Mouse (Mus musculus): ENCODE results near the gene Slco2a1.

Slco2a1 gene

DNA sequence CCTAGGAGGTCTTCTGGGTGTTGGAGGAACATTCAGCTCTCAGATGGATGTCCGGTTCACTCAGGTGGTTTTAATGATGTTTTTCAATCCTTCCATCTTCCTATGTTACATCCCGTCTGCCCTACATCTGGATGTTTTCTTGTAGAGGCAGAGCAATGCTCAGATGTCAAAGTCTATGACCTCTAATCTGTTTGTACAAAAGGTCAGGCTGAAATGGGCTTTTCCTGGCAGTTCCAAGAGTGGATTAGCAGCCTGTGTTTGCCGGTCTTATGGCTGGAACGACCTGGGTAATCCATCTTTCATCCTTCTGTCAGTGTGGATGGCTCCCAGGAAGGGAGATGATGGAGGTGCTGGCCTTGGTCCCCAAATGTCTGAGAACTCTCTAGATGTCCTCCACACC lies 2.6 kb upstream of the Slco2a1 start:
- DNase-seq: no peak

DNA sequence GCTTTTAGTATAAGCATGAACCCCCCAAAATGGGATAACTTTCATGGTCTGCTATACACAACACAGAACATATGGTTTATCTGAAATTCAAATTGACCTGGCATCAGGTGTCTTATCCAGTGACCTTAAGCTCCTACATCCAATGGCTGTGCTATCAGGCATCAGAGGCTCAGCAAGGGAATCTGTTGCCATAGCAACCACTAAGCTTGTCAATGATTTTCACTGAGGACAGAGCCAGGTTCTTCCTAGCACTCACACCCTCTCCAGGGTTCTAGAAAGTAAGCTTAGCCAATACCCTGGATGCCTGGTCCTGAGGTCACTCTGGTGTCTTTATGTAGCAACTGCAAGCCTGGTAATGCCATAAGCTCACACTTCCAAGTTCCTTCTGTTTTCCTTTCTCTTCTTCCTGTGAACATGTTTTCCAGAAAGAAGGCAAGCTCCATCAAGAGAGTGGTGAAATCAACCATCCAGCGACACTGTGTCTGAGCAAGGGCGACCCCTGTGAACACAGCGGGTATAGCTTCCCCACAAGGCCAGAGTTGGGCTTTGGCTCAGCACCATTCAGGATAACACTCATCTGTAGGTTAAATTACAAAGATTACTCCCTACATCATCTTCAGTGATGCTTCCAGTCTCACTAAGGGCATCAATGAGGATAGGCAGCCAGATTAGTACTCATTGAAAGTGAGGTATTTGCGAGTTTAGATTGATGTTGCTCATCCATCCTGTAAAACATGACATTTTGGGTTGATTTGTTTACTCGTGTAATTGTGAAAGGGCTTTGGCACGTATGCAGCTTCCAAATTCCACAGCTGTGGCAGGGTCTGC lies 2.0 kb downstream of the Slco2a1 start:
- no peak for DNase-seq

DNA sequence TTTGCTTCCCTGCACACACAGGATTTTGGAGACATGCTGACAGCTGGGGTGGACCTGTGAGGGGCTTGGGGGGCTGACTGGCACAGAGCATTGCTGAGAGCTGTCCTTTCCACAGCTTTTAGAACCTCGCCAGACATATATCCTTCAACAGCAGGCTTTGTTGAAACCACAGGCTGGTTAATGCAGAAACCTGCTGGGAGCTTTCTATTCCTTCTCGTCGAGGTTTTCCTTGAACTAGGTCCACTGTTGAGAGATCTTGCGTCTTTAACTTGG lies 2.6 kb downstream of the Slco2a1 start:
- no peak for DNase-seq

DNA sequence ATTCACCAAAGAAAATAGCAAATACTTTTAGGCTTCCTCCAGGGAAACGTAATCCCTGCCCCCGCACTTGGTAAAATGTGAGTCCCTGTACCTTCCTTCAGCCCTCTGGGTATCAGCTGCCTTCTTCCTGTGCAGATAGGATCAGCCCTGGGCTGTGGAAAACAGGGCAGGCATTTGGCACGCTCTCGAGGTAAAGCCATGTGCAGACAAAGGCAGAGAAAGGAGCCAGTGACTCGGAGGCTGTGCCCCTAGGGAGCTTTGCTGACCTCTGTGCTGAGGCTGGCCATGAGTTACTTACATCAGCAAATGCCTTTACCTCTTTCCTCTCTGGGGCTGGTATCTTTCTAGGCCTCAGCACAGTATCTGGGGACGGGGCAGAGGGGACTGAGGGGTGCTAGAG lies 4.4 kb downstream of the Slco2a1 start:
- DNase-seq: no peak

DNA sequence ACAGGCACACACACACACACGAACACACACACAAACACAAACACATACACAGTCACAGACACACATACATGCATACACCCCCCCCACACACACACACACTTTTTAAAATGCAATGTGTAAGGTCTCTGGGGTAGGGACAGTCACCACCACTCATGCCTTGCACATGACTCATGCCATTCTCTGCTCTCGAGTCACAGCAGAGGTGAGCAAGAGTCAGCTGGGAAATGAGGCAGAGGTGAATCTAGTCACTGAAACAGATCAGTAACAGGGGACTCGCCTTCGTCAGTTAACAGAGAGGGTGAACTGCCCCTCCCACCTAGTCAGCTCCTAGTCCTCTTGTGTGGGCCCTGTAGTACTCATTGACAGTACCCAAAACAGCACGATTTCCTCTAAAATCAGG lies 5.3 kb downstream of the Slco2a1 start:
- no peak for DNase-seq

DNA sequence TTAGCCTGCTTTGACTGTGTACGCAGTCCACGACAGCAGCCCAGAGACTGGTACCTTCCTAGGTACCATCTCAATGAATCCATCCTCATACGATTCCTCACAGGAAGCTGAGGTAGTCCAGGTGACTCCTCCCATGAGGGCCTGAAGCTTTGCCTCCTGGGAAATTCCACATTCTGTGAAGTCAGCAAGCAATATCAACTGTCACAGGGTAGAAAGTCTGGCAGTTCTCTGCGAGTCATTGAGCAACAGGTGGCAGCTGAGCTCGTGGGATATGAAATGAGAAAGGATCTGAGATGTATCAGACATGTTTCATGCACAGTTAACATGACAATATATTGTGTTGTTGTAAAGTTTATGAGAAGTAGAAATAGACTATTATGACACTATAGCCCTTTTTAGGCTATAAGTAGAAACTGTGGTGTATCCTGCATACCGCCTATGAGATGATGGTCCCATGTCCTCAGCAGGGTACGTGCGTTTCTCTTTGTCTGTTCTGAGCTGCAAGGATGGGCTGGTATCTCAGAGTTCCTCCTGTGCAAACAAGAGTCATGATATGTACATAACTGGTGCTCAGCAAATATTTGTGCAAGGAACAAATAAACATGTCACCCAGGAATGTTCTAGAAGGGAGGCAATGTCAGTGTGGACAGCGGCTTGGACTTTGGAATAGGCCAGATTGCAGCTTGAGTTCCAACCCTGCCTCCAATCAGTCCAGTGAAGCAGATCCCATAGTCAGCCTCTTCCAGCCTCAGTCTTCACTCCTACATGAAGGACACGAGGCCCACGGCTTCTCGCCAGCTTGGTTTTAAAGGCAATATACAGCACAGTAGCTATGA lies 7.5 kb downstream of the Slco2a1 start:
- no peak for DNase-seq

DNA sequence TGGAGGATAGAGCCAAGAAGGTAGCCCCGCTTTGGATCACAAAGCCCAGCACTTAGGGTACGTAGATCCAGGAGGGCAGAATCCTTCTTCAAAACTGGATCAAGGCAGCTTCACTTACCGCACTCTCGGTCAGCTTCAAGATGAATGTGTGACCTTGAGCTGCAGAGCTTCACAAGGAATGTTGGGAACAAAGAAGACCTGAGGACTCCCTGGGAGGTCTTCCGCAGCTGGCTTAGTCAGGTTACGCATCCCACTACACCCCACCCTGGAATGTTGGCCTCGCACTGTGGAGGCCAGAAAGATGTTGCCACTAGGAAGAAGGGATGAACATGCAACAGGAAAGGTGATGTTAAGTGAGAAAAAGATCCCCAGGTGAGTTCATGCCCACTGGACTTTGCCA lies 11.9 kb downstream of the Slco2a1 start:
- no peak for DNase-seq

DNA sequence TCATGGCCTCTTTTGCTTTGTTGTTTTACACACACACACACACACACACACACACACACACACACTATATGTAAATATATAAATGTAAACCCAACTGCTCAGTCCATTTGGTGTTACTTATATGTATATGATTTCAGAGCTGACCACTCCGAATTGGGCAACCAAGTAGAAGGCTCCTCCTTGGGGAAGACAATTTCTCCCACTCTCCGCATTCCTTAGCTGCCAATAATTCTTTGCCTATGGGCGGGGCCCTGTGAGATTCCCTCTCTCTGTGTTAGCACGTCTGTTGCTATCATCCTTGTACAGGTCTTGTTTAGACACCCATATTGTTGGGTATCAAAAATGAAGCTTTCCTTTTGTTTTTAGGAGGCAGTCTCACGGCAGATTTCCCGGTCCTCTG lies 15.8 kb downstream of the Slco2a1 start:
- DNase-seq: no peak

DNA sequence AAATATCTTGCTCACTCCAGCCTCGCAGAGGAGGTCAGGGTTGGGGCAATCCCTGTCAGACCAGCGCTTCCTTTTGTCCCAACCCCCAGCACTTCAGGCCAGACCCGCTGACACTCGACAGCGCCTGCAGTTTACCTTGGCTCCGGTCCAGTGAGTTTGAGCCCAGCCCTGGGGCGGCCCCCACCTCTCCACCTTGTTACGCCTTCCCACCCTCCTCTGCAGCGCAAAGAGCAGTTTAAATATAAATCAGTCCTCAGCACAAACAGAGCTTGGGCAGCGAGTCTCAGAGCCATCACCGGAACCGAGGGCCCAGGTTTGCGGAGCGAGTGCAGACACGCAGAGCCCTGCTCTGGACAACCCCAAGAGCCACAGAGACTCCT lies 19.2 kb downstream of the Slco2a1 start:
- no peak for DNase-seq

DNA sequence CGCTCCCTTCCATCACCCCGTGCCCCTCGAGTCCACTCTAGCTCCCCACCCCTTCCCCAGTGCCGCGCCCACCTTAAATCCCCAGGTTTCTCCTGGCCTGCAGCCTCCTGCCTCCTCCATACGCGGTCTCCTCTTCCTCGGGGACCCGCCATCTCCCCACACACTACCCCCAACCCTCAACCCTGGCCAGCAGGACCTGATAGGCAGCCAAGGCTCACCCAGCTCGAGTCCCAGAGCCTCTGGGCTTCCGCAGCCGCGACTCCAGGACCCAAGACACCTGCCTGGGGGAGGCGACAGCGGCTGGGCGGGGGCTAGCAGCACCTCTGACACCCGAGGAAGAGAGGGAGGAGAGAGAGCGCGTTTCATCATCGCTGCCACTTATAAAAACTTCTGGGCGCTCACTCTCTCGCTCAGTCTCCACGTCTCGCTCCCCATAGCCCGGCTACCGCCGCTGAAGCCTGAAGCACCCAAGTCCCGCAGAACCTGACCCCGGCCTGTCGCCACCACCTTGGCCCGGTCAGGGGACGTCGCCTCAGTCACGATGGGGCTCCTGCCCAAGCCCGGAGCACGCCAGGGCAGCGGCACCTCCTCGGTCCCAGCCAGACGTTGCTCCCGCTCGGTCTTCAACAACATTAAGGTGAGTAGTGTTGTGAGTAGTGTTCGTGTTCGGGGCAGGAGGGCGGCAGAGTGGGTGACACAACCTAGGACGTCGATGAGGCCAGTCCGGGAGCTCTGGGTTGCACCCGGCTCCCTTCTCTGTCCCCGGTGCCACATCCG lies 19.8 kb downstream of the Slco2a1 start:
- peak; percentile 12 for DNase-seq

DNA sequence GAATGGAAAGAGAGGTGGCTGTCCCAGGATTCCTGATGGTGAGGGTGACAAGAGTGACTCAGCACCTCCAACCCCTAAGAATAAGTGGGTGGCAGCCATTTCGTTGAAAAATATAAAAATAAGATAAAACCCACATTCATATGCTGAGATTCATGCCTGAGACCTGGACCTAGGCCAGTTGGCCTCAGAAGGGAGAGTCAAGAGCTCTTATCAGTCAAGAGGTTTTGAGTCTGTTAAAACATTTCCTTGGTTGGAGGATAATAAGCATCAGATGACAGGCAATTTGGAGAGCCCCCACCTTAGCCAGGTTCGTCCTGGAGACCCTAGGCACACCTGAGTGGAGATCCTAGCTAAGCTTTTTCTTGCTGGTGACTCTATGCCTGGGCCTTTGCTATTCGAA lies 21.6 kb downstream of the Slco2a1 start:
- no peak for DNase-seq

DNA sequence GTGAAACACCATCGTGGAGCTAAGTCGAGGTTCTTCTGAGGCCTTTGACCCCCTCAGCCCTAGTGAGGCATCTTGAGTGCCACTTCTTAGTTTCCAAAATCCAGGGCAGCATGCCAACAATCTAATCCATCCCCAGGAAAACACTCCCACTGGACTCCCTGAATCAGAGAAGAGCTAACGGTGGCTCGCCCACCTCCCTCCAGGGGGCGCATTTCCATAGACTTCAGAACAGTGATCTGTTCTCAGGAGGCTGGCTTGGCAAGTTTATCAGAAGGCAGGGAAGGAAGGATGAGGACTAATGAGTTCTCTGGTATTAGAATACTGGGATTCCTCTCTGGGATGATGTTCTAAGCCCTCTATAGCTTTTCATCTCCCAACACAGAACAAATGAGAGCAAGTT lies 24.9 kb downstream of the Slco2a1 start:
- peak; percentile 59 for DNase-seq

DNA sequence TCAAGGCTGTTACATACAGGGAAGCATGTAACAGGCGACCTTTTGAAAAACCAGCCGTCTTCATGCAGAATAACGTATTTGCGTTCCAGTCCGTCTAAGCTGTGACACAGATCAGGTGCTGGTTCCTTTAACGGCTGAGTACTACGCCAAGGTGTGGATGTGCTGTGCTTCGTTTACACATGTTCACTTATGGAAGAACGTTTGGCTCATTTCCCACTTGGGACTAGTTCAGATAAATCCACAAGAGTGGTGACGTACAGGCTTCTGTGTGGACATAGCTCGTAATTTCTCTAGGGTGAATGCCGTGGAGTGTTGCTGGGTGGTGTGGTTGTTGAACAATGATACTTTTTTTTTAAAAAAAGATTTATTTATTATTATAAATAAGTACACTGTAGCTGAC lies 26.2 kb downstream of the Slco2a1 start:
- no peak for DNase-seq

DNA sequence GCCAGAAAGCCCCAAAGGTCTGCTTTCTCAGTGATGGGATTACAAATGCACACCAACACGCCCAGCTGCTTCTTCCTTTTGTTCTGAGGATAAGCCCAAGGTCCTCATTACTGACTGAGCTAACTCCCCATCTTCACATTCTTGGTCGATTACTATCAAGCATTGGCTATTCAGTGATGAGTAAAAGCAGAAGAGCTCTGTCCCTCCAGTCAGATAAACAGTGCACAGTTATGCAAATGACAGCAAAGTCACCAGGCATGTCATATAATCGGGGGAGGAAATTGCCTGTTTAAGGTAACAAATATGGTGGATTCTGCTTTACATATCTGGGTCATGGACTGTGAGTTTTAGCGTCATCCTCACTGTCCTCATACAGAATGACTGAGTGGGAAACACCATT lies 35.6 kb downstream of the Slco2a1 start:
- DNase-seq: no peak

DNA sequence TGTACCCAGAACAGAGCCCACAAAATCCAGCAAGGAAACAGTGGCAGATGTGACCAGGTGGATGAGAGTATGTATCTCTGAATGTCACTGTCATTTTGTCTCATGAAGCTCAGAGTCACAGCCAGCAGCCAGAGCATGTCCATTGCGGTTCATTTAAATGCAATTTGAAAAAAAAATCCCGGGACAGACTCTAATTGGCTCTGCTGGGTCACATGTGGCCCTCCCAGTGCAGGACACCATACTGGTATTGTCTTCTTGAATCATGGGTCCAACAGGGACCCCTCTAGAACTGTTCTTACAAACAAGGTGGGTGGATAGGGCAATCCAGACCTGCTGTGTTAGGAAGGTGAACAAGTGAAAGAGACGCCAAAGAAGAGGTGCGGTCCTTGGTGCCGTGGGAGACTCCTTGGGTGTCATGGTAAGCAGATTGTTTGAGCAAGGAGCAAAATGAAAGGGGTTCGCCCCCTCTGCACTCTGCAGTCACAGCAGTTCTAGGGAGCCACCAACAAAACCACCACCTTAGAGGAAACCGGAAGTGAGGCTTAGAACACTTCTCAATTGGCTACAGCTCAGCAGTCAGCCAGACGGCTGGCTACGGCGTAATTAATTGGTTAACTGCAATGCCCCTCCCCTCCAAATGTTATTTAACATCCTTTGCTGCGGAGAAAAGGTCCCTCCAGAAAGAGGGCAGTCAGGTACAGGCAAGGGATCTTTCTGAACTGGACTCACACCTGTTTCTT lies 38.8 kb downstream of the Slco2a1 start:
- no peak for DNase-seq

DNA sequence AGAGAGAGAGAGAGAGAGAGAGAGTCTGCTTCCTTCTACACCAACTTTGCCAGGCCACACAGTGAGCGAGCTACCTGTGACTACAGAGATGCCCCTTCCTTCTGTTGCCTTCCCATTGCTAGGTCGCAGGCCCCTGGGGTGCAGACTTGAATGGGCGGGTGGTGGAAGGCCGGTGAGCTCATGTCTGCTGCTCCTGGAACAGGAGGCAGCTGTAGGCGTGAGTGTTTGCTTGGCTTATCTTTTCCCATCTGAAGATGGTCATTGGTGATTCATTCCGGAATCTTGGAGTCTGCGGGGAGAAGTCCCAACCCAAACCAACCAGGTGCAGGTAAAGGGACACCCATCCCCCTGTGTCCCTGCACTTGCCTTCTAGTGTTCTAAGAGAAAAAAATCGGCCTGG lies 40.5 kb downstream of the Slco2a1 start:
- DNase-seq: no peak

DNA sequence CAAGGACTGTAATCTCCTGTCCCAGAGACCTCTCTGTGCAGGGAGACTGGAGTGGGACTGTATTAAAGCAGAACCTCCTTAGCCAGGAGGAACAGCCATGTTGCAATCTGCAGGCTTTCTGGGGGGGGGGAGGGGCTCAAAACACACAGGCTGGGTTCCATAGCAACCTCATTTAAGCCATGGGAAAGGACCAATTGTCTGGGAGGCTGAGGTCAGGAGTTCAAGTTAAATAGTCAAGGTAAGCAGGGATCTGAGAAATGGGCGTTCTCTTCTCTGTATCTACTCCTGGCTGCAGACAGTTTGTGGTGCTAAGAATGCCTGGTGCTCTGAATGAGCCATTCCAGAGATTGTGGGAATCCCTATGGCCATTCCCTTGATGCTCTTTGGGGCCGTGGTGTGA lies 41.5 kb downstream of the Slco2a1 start:
- DNase-seq: no peak

DNA sequence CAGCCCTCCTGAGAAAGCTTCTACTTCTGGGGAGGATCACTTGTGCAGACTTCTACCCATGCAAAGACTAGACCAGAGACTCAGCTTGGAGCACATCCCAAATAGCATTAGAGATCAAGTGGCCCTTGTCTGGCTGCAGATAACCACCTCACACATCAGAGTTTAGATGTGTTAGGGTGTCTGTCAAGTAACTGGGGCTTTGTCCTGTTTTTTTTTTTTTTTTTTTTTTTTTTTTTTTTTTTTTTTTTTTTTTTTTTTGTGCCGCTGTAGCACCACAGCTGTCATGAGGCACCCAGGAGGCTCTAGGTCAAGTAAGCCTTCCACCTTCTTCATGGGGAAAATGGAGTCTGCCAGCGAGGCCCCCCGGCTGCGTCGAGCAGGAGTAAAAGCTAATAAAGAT lies 42.7 kb downstream of the Slco2a1 start:
- DNase-seq: no peak

DNA sequence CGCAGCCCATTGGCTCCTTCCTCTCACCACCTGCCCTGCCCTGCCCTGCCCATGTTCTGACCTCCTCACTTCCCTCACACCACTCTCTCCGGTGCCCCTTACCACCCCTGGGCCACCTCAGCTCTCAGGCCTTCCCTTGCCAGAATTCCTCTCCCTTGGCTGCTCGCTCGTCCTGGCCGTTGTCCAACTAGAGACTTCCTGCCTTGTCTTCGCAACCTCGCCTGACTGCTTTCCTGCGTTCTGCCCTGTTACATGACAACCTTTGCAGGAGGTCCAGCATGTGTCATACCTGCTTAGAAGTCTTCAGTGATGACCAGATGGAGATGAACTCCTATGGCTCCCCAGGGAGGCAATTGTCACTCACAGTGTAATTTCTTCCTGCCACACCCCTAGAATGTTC lies 43.7 kb downstream of the Slco2a1 start:
- no peak for DNase-seq

DNA sequence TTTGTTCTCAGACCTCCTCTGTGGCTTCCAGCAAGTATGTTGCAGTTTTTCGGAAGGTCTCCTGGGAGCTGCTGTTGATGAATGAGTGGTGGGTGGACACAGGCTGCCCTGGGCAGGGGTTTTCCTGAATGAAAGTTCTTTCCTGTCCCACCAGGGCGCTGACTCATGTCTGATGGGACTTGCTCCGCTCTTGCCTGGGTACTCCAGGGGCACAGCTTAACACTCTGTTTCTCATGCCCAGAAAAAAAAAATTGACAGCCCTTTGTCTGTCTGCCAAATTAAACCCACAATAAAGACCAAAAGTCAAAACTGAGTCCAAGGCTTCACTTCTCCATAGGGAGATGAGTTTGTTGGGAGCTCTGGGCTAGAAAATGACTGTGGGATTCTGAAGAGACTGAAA lies 44.9 kb downstream of the Slco2a1 start:
- no peak for DNase-seq

DNA sequence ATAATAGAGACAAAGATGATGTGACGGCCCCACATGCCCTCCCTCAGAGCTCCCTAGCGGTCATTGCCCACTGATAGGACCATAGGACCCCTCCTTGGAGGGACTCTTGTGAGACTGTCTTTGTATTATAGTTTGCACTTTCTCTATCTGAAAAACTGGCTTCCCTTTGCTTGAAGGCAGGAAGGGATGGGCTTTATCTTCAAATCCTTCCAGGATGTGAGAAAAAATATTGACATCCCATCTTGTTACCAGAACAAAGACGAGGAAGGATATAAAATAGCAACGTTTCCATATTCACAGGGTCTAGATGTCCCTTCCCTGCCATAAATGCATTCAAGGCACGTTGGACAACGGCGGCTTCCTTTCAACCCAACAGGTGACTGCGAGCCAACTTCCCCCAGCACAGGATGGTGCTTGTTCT lies 48.5 kb downstream of the Slco2a1 start:
- DNase-seq: no peak

DNA sequence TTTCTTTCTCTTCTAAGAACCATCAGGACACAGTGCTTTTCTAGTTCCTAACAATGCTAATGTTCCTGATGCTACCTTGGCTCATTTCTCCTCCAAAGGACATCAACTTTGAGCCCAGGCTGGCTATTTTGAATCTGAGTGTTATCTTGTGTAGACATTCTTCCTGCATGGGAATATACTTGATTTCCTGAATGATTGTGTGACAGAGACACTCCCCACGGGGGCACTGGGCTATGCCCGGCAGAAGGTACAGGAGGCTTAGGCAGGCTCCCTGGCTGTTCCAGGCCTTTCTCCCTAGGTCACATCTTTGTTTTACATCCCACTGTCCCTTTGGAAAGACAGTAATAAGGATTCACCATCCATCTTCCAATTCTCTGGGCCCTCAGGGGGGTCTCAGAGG lies 49.8 kb downstream of the Slco2a1 start:
- no peak for DNase-seq

DNA sequence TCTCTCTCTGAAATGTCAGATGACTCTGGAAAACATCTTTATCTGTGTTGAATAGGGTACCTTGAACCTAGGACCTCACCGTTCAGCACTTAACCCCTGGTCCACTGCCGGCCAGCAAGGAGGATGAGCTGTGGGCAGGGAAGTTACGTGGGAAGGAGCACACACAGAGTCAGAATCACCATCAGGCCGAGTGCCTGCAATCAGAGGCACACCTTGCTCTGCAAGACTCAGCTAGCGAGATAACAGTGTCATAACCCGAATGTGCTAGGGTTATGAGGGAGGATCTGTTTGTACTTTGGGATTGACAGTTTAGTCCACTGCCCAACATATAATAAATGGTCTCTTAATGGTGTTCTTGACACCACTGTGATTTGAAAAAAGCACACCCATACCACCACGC lies 50.2 kb downstream of the Slco2a1 start:
- no peak for DNase-seq
